Mouse (Mus musculus): Measurements from ENCODE around the gene Mmaa.

DNA sequence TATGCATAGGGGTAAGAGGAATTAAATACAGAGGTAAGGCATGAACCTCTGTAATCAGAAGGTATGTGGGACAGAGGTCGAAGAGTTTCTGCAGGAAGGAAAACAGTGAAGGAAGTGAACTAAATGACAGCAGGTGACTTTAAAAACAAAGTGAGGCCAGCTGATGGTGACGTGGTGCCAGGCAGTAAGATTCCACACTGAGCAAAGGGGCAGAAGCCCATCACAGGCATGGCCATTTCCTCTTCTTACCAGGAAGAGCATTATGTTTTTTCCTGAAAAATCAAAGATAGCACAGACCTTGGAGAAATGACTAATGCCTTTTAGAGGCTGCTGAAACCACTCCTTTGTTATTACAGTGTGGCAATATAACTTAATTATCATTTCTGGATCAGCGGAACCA lies 6.8 kb upstream of the Mmaa start:
- TF ChIP-seq CTCF (IDR thresholded peaks at IDR 0.05; ENCODE audit: low read depth) (no peak), EP300 (IDR thresholded peaks at IDR 0.05; ENCODE audit: low read depth) (no peak)

All from heart, postnatal 0 days (tissue).